Mouse (Mus musculus) ES-Bruce4 (cell line): Measurements from ENCODE around the gene Tmem14a. TPM values are rescaled to one million over a fixed set of nuclear protein-coding genes. Genes with fewer than 3 reads are reported as not detected.
"Not testable (repeated sequence)": the region's sequence is repeated elsewhere in the genome, so short reads cannot be mapped to it uniquely, and the experiment has no call there.

Source experiments
- H3K27ac ChIP-seq: 2 replicates; pipeline ENCODE4 v1.5.1; 2012; ENCODE audit warnings: low read length, inconsistent platforms; ENCODE audit not compliant: insufficient read depth
- H3K27me3 ChIP-seq: 2 replicates; pipeline ENCODE4 v1.6.1; 2012; ENCODE audit warnings: mild to moderate bottlenecking, low read length, inconsistent platforms; ENCODE audit not compliant: control insufficient read depth, poor library complexity, insufficient read depth, severe bottlenecking
- H3K36me3 ChIP-seq: 2 replicates; pipeline ENCODE4 v1.6.1; 2012; ENCODE audit warnings: inconsistent platforms, mild to moderate bottlenecking, low read length, moderate library complexity; ENCODE audit not compliant: control insufficient read depth, poor library complexity, insufficient read depth, severe bottlenecking
- H3K4me1 ChIP-seq: one replicate; pipeline ENCODE4 v1.8.1; 2011; ENCODE audit warnings: low read length; ENCODE audit not compliant: control insufficient read depth, insufficient read depth
- H3K4me3 ChIP-seq: 2 replicates; pipeline ENCODE4 v1.5.1; 2011; ENCODE audit warnings: low read depth, mild to moderate bottlenecking, low read length
- H3K9ac ChIP-seq: 2 replicates; pipeline ENCODE4 v1.6.1; 2012; ENCODE audit warnings: low read depth, mild to moderate bottlenecking, inconsistent platforms; ENCODE audit not compliant: poor library complexity, severe bottlenecking
- H3K9me3 ChIP-seq: replicated peaks from 2 replicates; pipeline ENCODE4 v1.6.1; 2012; ENCODE audit warnings: mild to moderate bottlenecking, low read length, inconsistent platforms; ENCODE audit not compliant: control insufficient read depth, poor library complexity, insufficient read depth, severe bottlenecking
- CTCF ChIP-seq: IDR thresholded peaks from one replicate; pipeline ENCODE4 v1.8.1; 2011; ENCODE audit warnings: low read depth, low read length
- EP300 ChIP-seq: IDR thresholded peaks from 2 replicates; pipeline ENCODE4 v1.6.1; 2011; ENCODE audit warnings: low read depth, low read length; ENCODE audit not compliant: insufficient read depth
- POLR2A ChIP-seq: IDR thresholded peaks from one replicate; pipeline ENCODE4 v1.8.1; 2011; ENCODE audit warnings: low read length; ENCODE audit not compliant: insufficient read depth
- polyA plus RNA-seq: library from polyadenylated mRNA; stranded (reverse); fragments of >200 nt; gene quantifications from 2 replicates; pipeline ENCODE4 v1.2.4, GENCODE M21; 2011; ENCODE audit warnings: low read depth; ENCODE audit not compliant: missing spikeins, insufficient read depth, insufficient read length

Tmem14a gene
- polyA plus RNA-seq, 1 experiment, result 6.6 TPM

DNA sequence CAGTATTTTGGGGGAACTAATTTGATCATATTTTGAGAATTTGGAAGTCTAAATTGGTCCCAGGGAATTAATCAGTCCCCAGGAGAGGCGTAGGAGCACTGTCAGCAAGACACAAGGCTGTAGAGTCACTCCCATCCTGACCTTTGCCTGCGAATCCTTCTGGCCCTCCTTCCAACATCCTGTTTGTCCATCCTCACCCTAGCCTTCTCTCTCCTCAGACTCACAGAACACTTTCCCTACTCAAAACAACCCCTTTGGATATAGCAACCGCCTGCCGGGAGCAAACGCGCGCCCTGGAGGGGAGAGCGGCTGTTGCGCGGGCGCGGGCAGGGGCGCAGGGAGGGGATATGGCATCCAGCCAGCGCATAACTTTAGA lies 53.7 kb downstream of the Tmem14a start:
- Histone ChIP-seq H3K36me3 (no peaks in the 10 kb centered on the region), H3K9ac (peak overlapping the region; percentile 16; the same call in 1 of the 2 replicates), H3K27ac (no peak overlapping the region), H3K4me1 (no peaks in the 10 kb centered on the region), H3K4me3 (peak overlapping the region; percentile 32), H3K27me3 (no peaks in the 10 kb centered on the region), H3K9me3 (no peaks in the 10 kb centered on the region)
- TF ChIP-seq POLR2A (no peak), EP300 (no peak), CTCF (no peak)

DNA sequence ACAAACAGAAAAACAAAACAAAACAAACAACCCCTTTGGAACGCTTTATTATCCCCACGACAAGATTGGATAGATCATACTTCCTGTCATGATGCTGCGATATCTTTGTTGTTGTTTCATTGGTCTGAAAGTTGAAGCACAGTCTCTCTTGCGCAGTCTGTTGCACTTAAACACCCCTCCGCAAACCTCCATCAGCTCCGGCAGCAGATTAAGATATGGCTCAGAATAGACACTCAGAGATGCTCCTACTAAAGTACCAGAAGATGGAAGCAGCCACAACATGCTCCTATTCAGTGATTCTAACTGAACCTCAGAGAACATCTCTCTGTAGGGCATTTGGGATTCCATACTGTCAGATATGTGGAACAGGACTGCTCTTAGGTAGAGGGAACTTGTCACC lies 54.7 kb downstream of the Tmem14a start:
- TF ChIP-seq POLR2A, result no peak
- TF ChIP-seq EP300, result no peak
- TF ChIP-seq CTCF, result no peak
- H3K9ac ChIP-seq, result no peak overlapping the region
- no peaks in the 10 kb centered on the region for H3K27me3 ChIP-seq
- no peak overlapping the region for H3K4me3 ChIP-seq
- H3K36me3 ChIP-seq, result no peaks in the 10 kb centered on the region
- no peaks in the 10 kb centered on the region for H3K4me1 ChIP-seq
- H3K27ac ChIP-seq, result no peak overlapping the region
- H3K9me3 ChIP-seq, result no peaks in the 10 kb centered on the region

GRCm38 (mm10) chr1:21274437-21275040 lies 56.2 kb downstream of the Tmem14a start:
- no peaks in the 10 kb centered on the region for H3K9me3 ChIP-seq
- TF ChIP-seq CTCF (no peak), POLR2A (no peak), EP300 (no peak)

DNA sequence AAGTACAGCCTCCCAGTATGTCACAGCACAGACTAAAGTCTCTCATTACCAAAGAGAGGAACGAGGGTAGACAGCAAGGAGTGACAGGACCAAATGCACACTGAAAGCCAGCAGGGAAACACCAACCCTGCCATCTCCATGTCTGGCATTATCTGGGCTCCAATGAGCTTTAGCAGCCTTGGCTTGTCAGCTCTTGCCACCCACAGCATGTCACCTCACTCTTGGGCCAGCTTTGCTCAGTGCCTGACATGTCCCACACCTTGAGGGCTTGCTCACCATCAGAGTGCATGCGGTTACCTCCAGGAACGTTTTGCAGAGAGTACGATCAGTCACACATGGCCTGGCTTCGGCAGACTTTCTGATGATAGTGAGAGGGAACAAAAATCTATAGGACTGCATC lies 57.0 kb downstream of the Tmem14a start:
- H3K9ac ChIP-seq, H3K36me3 ChIP-seq, H3K9me3 ChIP-seq, H3K27me3 ChIP-seq, H3K4me3 ChIP-seq, H3K4me1 ChIP-seq, H3K27ac ChIP-seq: not testable (repeated sequence)

More at GRCm38 (mm10) chr1:21274437-21275040, 56.2 kb downstream of the Tmem14a start:
- Histone ChIP-seq H3K9ac (no peak overlapping the region), H3K4me1 (no peaks in the 10 kb centered on the region), H3K27me3 (no peaks in the 10 kb centered on the region), H3K27ac (no peak overlapping the region), H3K4me3 (no peak overlapping the region), H3K36me3 (no peaks in the 10 kb centered on the region)

DNA sequence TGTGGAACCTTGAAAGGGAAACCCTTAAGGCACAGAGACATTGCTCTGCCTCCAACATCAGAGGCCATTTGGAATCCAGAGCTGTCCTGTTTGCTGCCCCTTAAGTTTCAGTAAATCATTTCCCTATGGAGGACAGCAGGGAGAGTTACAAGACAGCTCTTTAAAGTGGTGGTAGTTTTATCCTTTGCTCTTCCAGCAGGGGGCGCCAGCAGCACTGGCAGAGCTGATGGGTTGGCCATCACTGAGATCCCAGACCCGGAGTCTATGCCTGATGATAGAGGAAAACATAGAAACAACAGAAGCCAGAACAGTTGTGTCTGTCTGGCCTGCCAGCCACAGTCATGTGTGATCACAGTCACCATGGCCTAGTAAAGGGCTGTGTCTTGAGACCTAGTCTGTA lies 57.8 kb downstream of the Tmem14a start:
- H3K4me1 ChIP-seq, H3K27ac ChIP-seq, H3K36me3 ChIP-seq, H3K9ac ChIP-seq, H3K9me3 ChIP-seq, H3K27me3 ChIP-seq, H3K4me3 ChIP-seq: not testable (repeated sequence)

Other genes with a start within 250 kb of the Tmem14a start
- 15.2 TPM in 2 replicates for gene Tram2, start 139.3 kb upstream of the Tmem14a start, polyA plus RNA-seq
- gene Gsta3, start 22.0 kb downstream of the Tmem14a start, polyA plus RNA-seq, result 1.5 and 1.7 TPM in 2 replicates
- not detected in 2 replicates for gene Khdc1a, start 131.1 kb downstream of the Tmem14a start, polyA plus RNA-seq
- gene Khdc1c, start 149.8 kb downstream of the Tmem14a start, polyA plus RNA-seq, result not detected in 2 replicates
- not detected in 2 replicates for gene Khdc1b, start 165.0 kb downstream of the Tmem14a start, polyA plus RNA-seq